Mouse (Mus musculus) spleen, adult 2 months (tissue): ENCODE results near the gene Fam118b. TPM values are rescaled to one million over a fixed set of nuclear protein-coding genes. Genes with fewer than 3 reads are reported as not detected.

ENCODE experiments used
- DNase-seq, 2 experiments: peaks; one replicate each; pipeline versions ENCODE4 v3.0.0 to v3.0.0-alpha.2; 2012 to 2021; ENCODE audit warnings: low spot score in 2 of 2, low read depth in 1 of 2
- H3K27ac ChIP-seq: fragments of 200-500 bp; 2 replicates; pipeline ENCODE4 v1.5.1; 2012; ENCODE audit warnings: low read length, inconsistent platforms; ENCODE audit not compliant: insufficient read depth
- H3K27me3 ChIP-seq: fragments of 200-500 bp; 2 replicates; pipeline ENCODE4 v1.6.1; 2012; ENCODE audit warnings: mild to moderate bottlenecking, moderate library complexity, low read length, inconsistent platforms; ENCODE audit not compliant: control insufficient read depth, insufficient read depth
- H3K36me3 ChIP-seq: fragments of 200-500 bp; 2 replicates; pipeline ENCODE4 v1.6.1; 2012; ENCODE audit warnings: mild to moderate bottlenecking, low read length, inconsistent platforms; ENCODE audit not compliant: control insufficient read depth, insufficient read depth
- H3K4me1 ChIP-seq: fragments of 200-500 bp; 2 replicates; pipeline ENCODE4 v1.6.1; 2011; ENCODE audit warnings: inconsistent platforms; ENCODE audit not compliant: control insufficient read depth, insufficient read depth, insufficient read length
- H3K4me3 ChIP-seq: fragments of 200-500 bp; 2 replicates; pipeline ENCODE4 v1.5.1; 2011; ENCODE audit warnings: mild to moderate bottlenecking, inconsistent platforms; ENCODE audit not compliant: insufficient read depth, insufficient read length; ENCODE audit errors: extremely low read depth
- CTCF ChIP-seq: fragments of 200-500 bp; IDR thresholded peaks from 2 replicates; pipeline ENCODE4 v1.5.1; 2011; ENCODE audit warnings: mild to moderate bottlenecking, inconsistent platforms; ENCODE audit not compliant: insufficient read depth, insufficient read length, insufficient replicate concordance; ENCODE audit errors: extremely low read depth
- POLR2A ChIP-seq: fragments of 200-500 bp; IDR thresholded peaks from 2 replicates; pipeline ENCODE4 v1.6.1; 2011; ENCODE audit warnings: low read depth, low read length, inconsistent platforms
- WGBS: fragments of 180-500 bp; shearing (Covaris S2); methylation state at CpG from one replicate; pipeline ENCODE4 v1.1.7; 2018; 5-methylcytosine and 5-hydroxymethylcytosine counted together
- polyA plus RNA-seq: library from polyadenylated mRNA; depleted of rRNA; stranded (reverse); fragments of >200 nt; gene quantifications from 2 replicates; pipeline ENCODE4 v1.2.3, GENCODE M21; 2012

Fam118b gene
- polyA plus RNA-seq, 1 experiment: 9.6 TPM

DNA sequence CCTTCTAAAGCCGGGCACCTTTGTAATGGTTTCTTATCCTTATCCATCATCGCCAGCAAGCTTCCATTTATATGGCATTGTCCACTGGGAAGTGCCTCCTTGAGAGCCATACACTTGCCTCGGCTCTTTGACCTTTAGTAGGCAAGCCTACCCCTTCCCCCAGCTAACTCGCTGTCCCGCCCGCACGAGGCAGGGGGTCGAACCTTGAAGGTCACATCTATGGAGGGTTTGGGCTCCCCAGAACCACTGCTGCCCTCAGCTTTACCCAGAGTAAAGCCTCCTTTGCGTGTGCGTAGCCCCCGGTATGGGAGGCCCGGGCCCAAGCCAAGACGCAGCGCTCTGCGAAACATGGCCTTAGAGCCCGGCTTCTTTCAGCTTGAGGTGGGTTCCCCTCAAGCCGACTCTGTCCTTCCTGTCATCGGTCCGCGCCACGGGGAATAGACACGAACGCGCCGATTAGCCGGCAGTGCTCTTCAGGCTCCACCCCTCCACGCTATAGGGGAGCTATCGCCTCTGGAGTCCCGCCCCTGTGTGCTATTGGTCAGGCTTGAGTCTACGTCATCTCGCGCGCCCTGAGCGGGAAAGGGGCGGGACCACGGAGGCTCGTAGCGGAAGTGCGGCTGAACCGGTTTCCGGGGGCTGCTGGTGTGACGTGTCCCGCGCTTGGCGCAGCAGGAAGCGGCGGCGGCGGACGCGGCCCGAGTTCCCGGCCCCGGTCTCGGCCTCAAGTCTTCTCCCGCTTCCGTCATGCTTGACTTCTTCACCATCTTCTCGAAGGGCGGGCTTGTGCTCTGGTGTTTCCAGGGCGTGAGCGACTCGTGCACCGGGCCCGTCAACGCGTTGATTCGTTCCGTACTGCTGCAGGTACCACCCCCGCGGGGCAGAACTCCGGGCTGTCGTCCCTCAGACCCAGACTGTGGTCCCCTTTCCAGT is 56.8 kb downstream of the Fam118b start, which contains the start of gene Foxred1:
Gene Foxred1 (minus strand): TSS at position 514 of the 933 bp plus-strand sequence.
- Histone ChIP-seq H3K4me3 (peak within 1 kb of the TSS; percentile 92), H3K27ac (peak within 1 kb of the TSS; percentile 86), H3K36me3 (peaks cover 26% of the 10 kb centered on the region), H3K4me1 (peaks cover 5% of the 10 kb centered on the region; the same call in 1 of the 2 replicates), H3K27me3 (no peaks in the 10 kb centered on the region)
- WGBS: under 1% methylated on average over 72 of the region's 72 CpGs
- peak; percentile 99 for DNase-seq
- TF ChIP-seq CTCF: no peak
- TF ChIP-seq POLR2A: peak; percentile 97

GRCm38 (mm10) chr9:35204421-35204820 is 63.2 kb downstream of the Fam118b start:
- Histone ChIP-seq H3K4me1 (peaks cover 8% of the 10 kb centered on the region), H3K27ac (no peak overlapping the region), H3K36me3 (peaks cover 17% of the 10 kb centered on the region), H3K4me3 (no peak overlapping the region), H3K27me3 (no peaks in the 10 kb centered on the region)
- DNase-seq: no peak
- TF ChIP-seq POLR2A (no peak), CTCF (no peak)
- WGBS: 99% methylated on average over 2 of the region's 2 CpGs

DNA sequence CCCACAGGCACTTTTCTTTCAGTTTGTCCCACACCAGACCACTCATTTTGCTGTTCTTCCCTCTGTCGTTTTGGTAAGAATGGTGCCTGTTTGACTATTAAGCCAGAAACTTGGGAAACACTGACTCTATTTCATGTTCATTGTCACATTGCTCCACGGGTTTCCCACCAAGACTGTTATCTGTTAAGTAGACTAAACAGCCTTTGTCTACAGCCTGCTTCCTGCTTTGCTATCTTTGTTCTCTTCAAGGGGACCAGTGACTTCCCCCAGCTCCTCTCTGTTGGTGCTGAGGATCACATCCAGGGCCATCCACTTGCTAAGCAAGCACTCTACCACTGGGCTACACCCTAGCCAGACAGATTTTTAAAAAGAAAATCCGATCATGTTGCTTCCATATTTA is 64.1 kb downstream of the Fam118b start:
- Histone ChIP-seq H3K27me3 (no peaks in the 10 kb centered on the region), H3K27ac (no peak overlapping the region), H3K36me3 (peaks cover 16% of the 10 kb centered on the region), H3K4me3 (no peak overlapping the region), H3K4me1 (peaks cover 8% of the 10 kb centered on the region)
- DNase-seq: no peak
- TF ChIP-seq CTCF (no peak), POLR2A (no peak)
- WGBS: 68% methylated on average over 3 of the region's 3 CpGs

DNA sequence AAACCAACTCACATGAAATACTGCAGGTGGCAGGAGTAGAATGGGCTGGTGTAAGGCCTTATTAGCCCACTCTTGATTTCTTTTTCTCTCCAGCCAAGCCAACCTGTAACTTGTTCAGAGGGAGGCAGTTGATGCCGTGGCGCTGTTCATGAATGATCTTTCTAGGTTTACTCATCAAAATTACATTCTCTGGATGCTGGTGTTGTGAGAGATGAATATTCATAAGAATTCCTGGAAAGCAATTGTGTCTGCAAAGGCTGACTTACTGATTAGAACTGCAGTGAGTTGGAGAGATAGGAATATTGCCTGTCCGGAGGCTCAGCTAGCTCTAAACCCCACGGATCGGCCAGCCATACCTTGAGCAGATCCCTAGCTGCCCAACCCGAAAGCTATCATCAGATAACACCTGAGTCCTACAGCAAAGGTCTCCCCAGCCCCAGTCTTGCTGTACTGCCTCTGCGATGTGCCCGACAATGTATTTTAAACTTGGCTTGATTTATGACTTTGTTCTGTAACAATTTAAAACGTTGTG is 67.0 kb downstream of the Fam118b start:
- Histone ChIP-seq H3K4me3 (no peak overlapping the region; the same call in 1 of the 2 replicates), H3K4me1 (peaks cover 8% of the 10 kb centered on the region), H3K27me3 (no peaks in the 10 kb centered on the region), H3K27ac (no peak overlapping the region), H3K36me3 (peaks cover 2% of the 10 kb centered on the region; the same call in 1 of the 2 replicates)
- TF ChIP-seq POLR2A: no peak
- no peak for TF ChIP-seq CTCF
- 61% methylated on average over 9 of the region's 9 CpGs for WGBS
- DNase-seq: no peak

GRCm38 (mm10) chr9:35199772-35200471 is 67.7 kb downstream of the Fam118b start, which contains the start of the genes Srpr and Tirap:
Srpr (plus strand) TSS chr9:35200175.
Tirap (minus strand) TSS chr9:35200291.
- peak; percentile 45 to 88 for DNase-seq
- H3K36me3 ChIP-seq: peaks cover 2% of the 10 kb centered on the region; the same call in 1 of the 2 replicates
- H3K27ac ChIP-seq: peak within 1 kb of the TSS; percentile 61
- TF ChIP-seq POLR2A (no peak), CTCF (peak; percentile 85)
- no peaks in the 10 kb centered on the region for H3K27me3 ChIP-seq
- under 1% methylated on average over 44 of the region's 44 CpGs for WGBS
- peaks cover 8% of the 10 kb centered on the region for H3K4me1 ChIP-seq
- peak within 1 kb of the TSS; percentile 64 for H3K4me3 ChIP-seq

DNA sequence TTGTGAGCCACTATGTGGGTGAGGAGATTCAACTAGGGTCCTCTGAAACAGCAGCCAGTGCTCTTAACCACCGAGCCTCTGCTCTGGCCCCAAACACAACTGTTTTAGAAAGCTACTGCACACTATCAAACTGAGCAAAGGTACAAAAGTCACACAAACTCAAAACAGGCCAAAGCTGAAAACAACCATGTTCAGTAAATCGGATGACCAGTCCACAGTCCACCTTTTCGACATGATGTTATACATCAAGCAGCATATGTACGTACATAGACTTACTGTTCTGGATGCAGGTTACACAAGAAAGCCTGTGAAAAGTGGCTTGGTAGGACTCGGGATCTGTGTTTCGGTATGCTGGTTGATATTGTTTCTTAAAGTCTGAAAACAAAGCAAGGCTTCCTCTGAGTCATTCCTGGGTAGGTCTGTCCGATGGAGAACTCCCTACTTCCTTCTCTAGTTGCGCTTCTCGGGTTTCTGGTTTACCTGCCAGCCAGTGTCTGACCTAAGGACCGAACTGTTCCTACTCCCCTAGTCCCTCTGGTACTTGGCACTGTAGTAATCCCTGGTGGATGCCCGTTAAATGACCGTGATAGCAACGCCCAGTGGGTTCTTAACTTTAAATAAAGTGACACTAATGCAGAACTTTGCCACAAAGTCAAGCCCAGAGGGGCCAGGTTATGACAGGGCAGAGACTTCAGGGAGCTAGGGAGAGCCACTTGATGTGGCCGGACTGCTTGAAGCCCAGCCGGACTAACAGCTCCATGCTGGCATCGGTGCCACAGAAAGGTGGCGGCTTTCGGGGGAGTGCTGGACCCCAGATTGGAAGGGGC is 68.4 kb downstream of the Fam118b start:
- peaks cover 8% of the 10 kb centered on the region for H3K4me1 ChIP-seq
- 26% methylated on average over 18 of the region's 18 CpGs for WGBS
- DNase-seq: no peak
- H3K36me3 ChIP-seq: no peaks in the 10 kb centered on the region
- peak overlapping the region; percentile 34; the same call in 1 of the 2 replicates for H3K27ac ChIP-seq
- no peak for TF ChIP-seq POLR2A
- TF ChIP-seq CTCF: no peak
- H3K27me3 ChIP-seq: no peaks in the 10 kb centered on the region
- H3K4me3 ChIP-seq: peak overlapping the region; percentile 64
